Mouse (Mus musculus) forebrain, postnatal 0 days (tissue): ENCODE results near the gene Brd3os. TPM values are rescaled to one million over a fixed set of nuclear protein-coding genes. Genes with fewer than 3 reads are reported as not detected.
A peak's percentile ranks its signal among the peaks of the same experiment; 100 is the strongest.

Experiments used
- ATAC-seq: fragments of 200-750 bp; cut with Nextera tagmentation; 2 replicates; pipeline ENCODE4 v1.8.0; 2017; ENCODE audit warnings: mild to moderate bottlenecking, moderate library complexity
- DNase-seq: peaks from one replicate; pipeline ENCODE4 v3.0.0-alpha.2; 2015
- H3K27ac ChIP-seq: fragments of 300-500 bp; sonication (generic); 2 replicates; pipeline ENCODE4 v1.5.1; 2014; ENCODE audit warnings: low read depth, mild to moderate bottlenecking, antibody characterized with exemption, low read length, moderate library complexity, mixed read lengths
- H3K27me3 ChIP-seq: fragments of 300-500 bp; sonication (generic); 2 replicates; pipeline ENCODE4 v1.6.1; 2014; ENCODE audit warnings: mild to moderate bottlenecking, low read length, mixed read lengths; ENCODE audit not compliant: insufficient read depth
- H3K36me3 ChIP-seq: fragments of 300-500 bp; sonication (generic); 2 replicates; pipeline ENCODE4 v1.6.1; 2014; ENCODE audit warnings: mild to moderate bottlenecking, moderate library complexity; ENCODE audit not compliant: insufficient read depth
- H3K4me1 ChIP-seq: fragments of 300-500 bp; sonication (generic); 2 replicates; pipeline ENCODE4 v1.6.1; 2014; ENCODE audit warnings: antibody characterized with exemption; ENCODE audit not compliant: insufficient read depth
- H3K4me2 ChIP-seq: fragments of 300-500 bp; sonication (generic); 2 replicates; pipeline ENCODE4 v1.6.1; 2014; ENCODE audit warnings: low read depth, mild to moderate bottlenecking, moderate library complexity
- H3K4me3 ChIP-seq: fragments of 300-500 bp; sonication (generic); 2 replicates; pipeline ENCODE4 v1.5.1; 2014; ENCODE audit warnings: low read depth, low read length, mixed read lengths
- H3K9ac ChIP-seq: fragments of 300-500 bp; sonication (generic); 2 replicates; pipeline ENCODE4 v1.6.1; 2014; ENCODE audit warnings: mild to moderate bottlenecking
- H3K9me3 ChIP-seq: fragments of 300-500 bp; sonication (generic); 2 replicates; pipeline ENCODE4 v1.6.1; 2016; ENCODE audit warnings: low read length
- CTCF ChIP-seq: sonication (generic); IDR thresholded peaks from 2 replicates; pipeline ENCODE4 v1.5.1; 2016; ENCODE audit warnings: antibody characterized with exemption, control low read depth, low read depth
- WGBS: fragments of 180-500 bp; shearing (Covaris S2); extraction: QIAGEN DNeasy Blood & Tissue Kit; methylation state at CpG from one replicate; pipeline ENCODE4 v1.1.7; 2014; 5-methylcytosine and 5-hydroxymethylcytosine counted together
- polyA plus RNA-seq: library from polyadenylated mRNA; unstranded; fragments of >200 nt; fragmentation: Nextera tagmentation; extraction: Ambion mirVana; gene quantifications from 2 replicates; pipeline ENCODE4 v1.2.1, GENCODE M21; 2015
- total RNA-seq: library from RNA; depleted of rRNA; stranded (reverse); fragments of >200 nt; gene quantifications from 2 replicates; pipeline ENCODE4 v1.2.3, GENCODE M21; 2014

Gene Brd3os
- total and polyA plus RNA-seq, 2 experiments from 2014 or later = 33.9 to 44.1 TPM

DNA sequence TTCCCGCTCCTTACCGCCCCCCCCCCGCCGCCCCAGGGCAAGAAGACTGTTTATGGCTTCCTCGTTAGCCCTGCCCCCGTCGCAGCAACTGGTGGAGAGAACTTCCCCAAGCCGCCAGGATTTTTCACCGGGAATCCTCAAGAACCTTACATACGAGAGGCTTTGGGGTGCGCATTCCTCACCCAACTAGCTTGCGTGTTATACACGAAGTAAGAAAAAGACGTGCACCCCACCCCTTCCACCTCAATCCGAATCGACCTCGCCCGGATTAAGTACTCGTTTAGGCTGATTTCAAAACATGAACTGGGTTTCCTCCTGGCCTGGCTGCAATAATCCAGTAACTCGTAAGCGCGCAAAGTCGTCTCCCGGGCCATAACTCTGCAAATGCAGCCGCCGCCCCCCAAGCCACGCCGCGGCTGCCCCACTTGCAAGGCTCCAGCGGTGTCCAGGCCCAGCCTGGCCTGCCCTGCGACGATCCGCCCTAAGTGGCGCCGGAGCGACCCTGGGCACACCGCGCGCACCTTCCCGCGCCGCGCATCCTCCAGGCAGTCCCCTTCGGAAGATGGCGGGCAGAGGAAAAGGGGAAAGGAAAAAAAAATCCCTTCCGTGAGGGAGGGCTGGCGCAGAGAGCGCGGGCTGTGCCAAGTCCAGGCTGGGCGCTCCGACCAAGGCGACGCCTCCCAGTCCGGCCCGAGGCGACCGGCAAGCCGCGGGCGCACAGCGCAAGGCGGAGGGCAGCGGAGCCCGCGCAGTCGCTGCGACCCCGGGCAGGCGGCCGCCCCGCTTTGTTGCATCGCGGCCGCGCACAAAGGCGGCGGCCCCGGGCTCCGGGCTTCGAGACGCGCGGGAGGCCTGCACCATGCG, 32.7 kb downstream of the Brd3os start:
- H3K36me3 ChIP-seq = no peaks in the 10 kb centered on the region; the same call in 1 of the 2 replicates
- TF ChIP-seq CTCF = no peak
- no peaks in the 10 kb centered on the region for H3K9me3 ChIP-seq
- H3K27ac ChIP-seq = peak overlapping the region; percentile 96
- H3K9ac ChIP-seq = peak overlapping the region; percentile 92
- 3% methylated on average over 71 of the region's 84 CpGs for WGBS
- peak overlapping the region; percentile 86 for H3K4me2 ChIP-seq
- no peaks in the 10 kb centered on the region for H3K27me3 ChIP-seq
- ATAC-seq (peak; percentile 45), DNase-seq (peak; percentile 56)
- peaks cover 21% of the 10 kb centered on the region for H3K4me1 ChIP-seq
- peak overlapping the region; percentile 90 for H3K4me3 ChIP-seq

DNA sequence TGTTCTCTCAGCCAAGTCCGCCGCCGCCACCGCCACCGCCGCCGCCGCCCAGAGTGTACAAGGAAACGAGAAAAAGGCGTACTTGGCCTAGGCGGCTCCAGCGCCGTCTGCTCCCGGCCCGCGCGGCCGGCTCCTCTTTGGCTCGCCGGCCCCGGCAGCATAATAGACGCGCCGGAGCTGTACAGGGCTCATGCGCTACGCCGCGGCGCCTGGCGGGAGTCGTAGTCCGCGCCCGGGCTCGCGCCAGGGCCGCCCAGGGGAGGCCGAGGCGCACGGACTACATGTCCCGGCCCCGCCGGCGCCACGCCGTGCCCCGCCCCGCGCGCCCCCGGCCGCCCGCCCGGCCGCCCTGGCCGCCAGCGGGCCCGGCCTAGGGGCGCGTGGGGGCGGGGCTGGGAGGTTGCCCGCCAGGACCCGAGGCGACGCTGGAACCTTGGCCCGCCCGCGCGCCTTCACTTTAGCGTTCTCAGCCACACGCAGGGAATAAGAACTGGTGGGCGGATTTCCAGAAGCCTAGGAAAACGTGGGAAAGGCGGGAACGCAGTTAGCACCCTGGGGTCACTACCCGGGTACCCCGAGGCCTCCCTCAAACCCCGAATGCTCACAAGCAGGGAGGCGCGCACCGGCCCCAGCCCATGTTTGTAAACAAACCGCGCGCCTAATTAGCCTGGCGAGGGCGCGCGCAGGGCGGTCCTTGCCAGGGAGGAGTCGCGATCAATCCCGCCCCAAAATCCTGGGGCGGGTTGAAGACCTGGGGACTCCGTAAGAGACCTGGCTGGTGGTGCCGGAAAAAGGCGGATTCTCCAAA, 33.6 kb downstream of the Brd3os start:
- H3K9ac ChIP-seq = peak overlapping the region; percentile 92
- peak; percentile 96 for DNase-seq
- no peak for TF ChIP-seq CTCF
- peak overlapping the region; percentile 90 for H3K4me3 ChIP-seq
- 1% methylated on average over 73 of the region's 96 CpGs for WGBS
- H3K27me3 ChIP-seq = no peaks in the 10 kb centered on the region
- H3K36me3 ChIP-seq = no peaks in the 10 kb centered on the region; the same call in 1 of the 2 replicates
- peaks cover 21% of the 10 kb centered on the region for H3K4me1 ChIP-seq
- H3K9me3 ChIP-seq = no peaks in the 10 kb centered on the region
- H3K27ac ChIP-seq = peak overlapping the region; percentile 96
- peak overlapping the region; percentile 86 for H3K4me2 ChIP-seq
- ATAC-seq = peak; percentile 99

DNA sequence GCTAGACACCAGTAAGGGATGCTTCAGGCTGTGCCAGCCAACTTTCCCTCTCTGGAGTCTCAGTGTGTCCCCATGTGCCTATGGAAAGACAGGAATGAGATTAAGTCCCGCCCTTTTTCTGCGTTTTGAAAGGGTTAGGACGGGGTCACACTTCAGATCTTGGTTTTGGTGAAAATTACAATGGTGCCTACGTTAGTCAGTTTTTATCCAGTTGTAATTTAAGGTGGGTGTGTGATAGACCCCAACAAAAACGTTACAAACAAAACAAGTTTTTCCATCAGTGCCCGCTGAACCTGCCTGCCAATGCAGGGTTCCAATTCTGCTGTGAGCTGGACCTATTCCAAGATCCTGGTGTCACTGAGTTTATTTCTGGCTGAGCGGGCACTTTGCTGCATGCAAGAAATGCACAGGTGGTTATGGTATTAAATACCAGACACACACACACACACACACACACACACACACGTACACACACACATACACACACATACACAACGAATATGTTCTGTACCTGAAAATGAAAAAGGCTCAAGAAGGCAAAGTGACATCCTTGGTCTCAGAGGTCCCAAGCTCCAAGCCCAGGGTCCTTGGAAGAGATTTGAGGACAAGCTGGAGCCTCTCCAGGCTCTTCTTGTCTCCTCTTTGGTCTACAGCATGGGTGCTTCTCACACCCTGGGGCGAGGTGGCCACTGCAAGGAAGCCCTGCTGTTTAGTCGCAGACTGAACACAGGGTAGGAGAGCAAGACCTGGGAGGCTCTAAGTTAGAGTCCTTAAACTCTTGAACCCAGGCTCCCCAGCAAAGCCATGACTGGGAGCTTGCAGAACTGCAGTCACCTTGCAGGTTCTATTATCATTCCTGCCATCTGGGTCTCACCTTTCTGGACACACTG, 34.4 kb downstream of the Brd3os start:
- peak overlapping the region; percentile 90 for H3K4me3 ChIP-seq

GRCm38 (mm10) chr2:27479821-27480220, 37.7 kb downstream of the Brd3os start:
- DNase-seq (no peak), ATAC-seq (no peak)
- Histone ChIP-seq H3K4me3 (no peak overlapping the region), H3K27ac (no peak overlapping the region), H3K27me3 (no peaks in the 10 kb centered on the region), H3K9me3 (no peaks in the 10 kb centered on the region), H3K9ac (no peak overlapping the region), H3K36me3 (no peaks in the 10 kb centered on the region), H3K4me2 (no peak overlapping the region), H3K4me1 (peaks cover 4% of the 10 kb centered on the region; the same call in 1 of the 2 replicates)
- 86% methylated on average over 4 of the region's 4 CpGs for WGBS
- no peak for TF ChIP-seq CTCF

More for the DNA sequence above, 34.4 kb downstream of the Brd3os start:
- peaks cover 21% of the 10 kb centered on the region for H3K4me1 ChIP-seq
- TF ChIP-seq CTCF = no peak
- H3K27me3 ChIP-seq = no peaks in the 10 kb centered on the region
- H3K36me3 ChIP-seq = no peaks in the 10 kb centered on the region; the same call in 1 of the 2 replicates
- no peak for DNase-seq
- H3K27ac ChIP-seq = peak overlapping the region; percentile 96
- ATAC-seq = no peak
- no peaks in the 10 kb centered on the region for H3K9me3 ChIP-seq
- peak overlapping the region; percentile 92 for H3K9ac ChIP-seq
- peak overlapping the region; percentile 86 for H3K4me2 ChIP-seq
- WGBS = 21% methylated on average over 11 of the region's 11 CpGs

DNA sequence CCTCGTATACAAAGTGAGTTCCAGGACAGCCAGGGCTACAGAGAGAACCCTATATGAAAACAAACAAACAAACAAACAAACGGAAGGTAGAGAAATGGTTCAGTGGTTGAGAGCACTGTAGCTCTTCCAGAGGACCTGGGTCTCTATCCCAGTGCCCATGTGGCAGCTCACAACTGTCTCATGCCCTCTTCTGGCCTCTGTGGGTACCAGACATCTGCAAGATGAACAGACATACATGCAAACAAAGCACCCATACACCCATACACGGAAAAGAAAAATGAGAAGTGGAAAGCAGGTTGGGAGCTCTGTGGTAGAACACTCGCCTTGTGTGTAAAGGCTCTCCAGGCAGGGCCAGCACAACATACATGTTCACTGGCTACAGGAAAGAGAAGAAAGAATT, 38.2 kb downstream of the Brd3os start:
- H3K4me1 ChIP-seq = peaks cover 4% of the 10 kb centered on the region; the same call in 1 of the 2 replicates
- ATAC-seq = no peak
- no peak for DNase-seq
- H3K9me3 ChIP-seq = no peaks in the 10 kb centered on the region
- no peak for TF ChIP-seq CTCF
- no peak overlapping the region for H3K4me3 ChIP-seq
- H3K9ac ChIP-seq = no peak overlapping the region
- no peaks in the 10 kb centered on the region for H3K27me3 ChIP-seq
- no peak overlapping the region for H3K4me2 ChIP-seq
- H3K27ac ChIP-seq = no peak overlapping the region
- 77% methylated on average over 4 of the region's 4 CpGs for WGBS
- H3K36me3 ChIP-seq = no peaks in the 10 kb centered on the region

- 80% methylated on average over 7 of the region's 7 CpGs for WGBS
Observed at GRCm38 (mm10) chr2:27482265-27482861, 40.2 kb downstream of the Brd3os start.

More at GRCm38 (mm10) chr2:27482265-27482861, 40.2 kb downstream of the Brd3os start:
- Histone ChIP-seq H3K4me3 (no peak overlapping the region), H3K9me3 (no peaks in the 10 kb centered on the region), H3K27ac (no peak overlapping the region), H3K36me3 (no peaks in the 10 kb centered on the region), H3K4me1 (no peaks in the 10 kb centered on the region), H3K9ac (no peak overlapping the region), H3K4me2 (no peak overlapping the region), H3K27me3 (no peaks in the 10 kb centered on the region)
- DNase-seq (no peak), ATAC-seq (no peak)
- no peak for TF ChIP-seq CTCF
